Mouse (Mus musculus) testis, adult 2 months (tissue): ENCODE results near the gene Dhx30. TPM values are rescaled to one million over a fixed set of nuclear protein-coding genes. Genes with fewer than 3 reads are reported as not detected.
"Not testable (repeated sequence)": the region's sequence is repeated elsewhere in the genome, so short reads cannot be mapped to it uniquely, and the experiment has no call there.

Source experiments
- H3K27ac ChIP-seq: fragments of 200-500 bp; 2 replicates; pipeline ENCODE4 v1.5.1; 2012; ENCODE audit warnings: low read depth, low read length; ENCODE audit not compliant: control insufficient read depth, insufficient read depth
- H3K27me3 ChIP-seq: fragments of 200-500 bp; 2 replicates; pipeline ENCODE4 v1.6.1; 2012; ENCODE audit warnings: mild to moderate bottlenecking, low read length, moderate library complexity; ENCODE audit not compliant: control insufficient read depth, insufficient read depth
- H3K36me3 ChIP-seq: fragments of 200-500 bp; 2 replicates; pipeline ENCODE4 v1.6.1; 2012; ENCODE audit warnings: mild to moderate bottlenecking, low read length; ENCODE audit not compliant: control insufficient read depth, insufficient read depth
- H3K4me1 ChIP-seq: fragments of 200-500 bp; 2 replicates; pipeline ENCODE4 v1.6.1; 2012; ENCODE audit warnings: low read length; ENCODE audit not compliant: control insufficient read depth, insufficient read depth
- H3K4me3 ChIP-seq: fragments of 200-500 bp; 2 replicates; pipeline ENCODE4 v1.5.1; 2012; ENCODE audit warnings: low read depth, mild to moderate bottlenecking, low read length, moderate library complexity, mixed read lengths; ENCODE audit not compliant: control insufficient read depth
- CTCF ChIP-seq: fragments of 200-500 bp; IDR thresholded peaks from 2 replicates; pipeline ENCODE4 v1.5.1; 2012; ENCODE audit warnings: low read depth, mild to moderate bottlenecking, inconsistent platforms, low read length, moderate library complexity; ENCODE audit not compliant: control insufficient read depth, insufficient read depth, insufficient replicate concordance
- POLR2A ChIP-seq: fragments of 200-500 bp; IDR thresholded peaks from 2 replicates; pipeline ENCODE4 v1.6.1; 2012; ENCODE audit warnings: low read depth, mild to moderate bottlenecking, inconsistent platforms, low read length, moderate library complexity; ENCODE audit not compliant: control insufficient read depth
- polyA plus RNA-seq: library from polyadenylated mRNA; depleted of rRNA; stranded (reverse); fragments of >200 nt; gene quantifications from 2 replicates; pipeline ENCODE4 v1.2.3, GENCODE M21; 2012; rRNA removed

Dhx30 gene
- 160 and 190 TPM in 2 replicates for polyA plus RNA-seq

GRCm38 (mm10) chr9:110117779-110118139, at the start of gene Dhx30:
Gene Dhx30 (minus strand): TSS chr9:110117830.
- Histone ChIP-seq H3K27me3 (no peaks in the 10 kb centered on the region), H3K4me3 (peak within 1 kb of the TSS; percentile 100), H3K4me1 (peaks cover 9% of the 10 kb centered on the region), H3K27ac (peak within 1 kb of the TSS; percentile 93), H3K36me3 (0 out of 2 replicates have a peak, but pooled peaks cover 1% of the 10 kb centered on the region)
- TF ChIP-seq POLR2A = no peak
- no peak for TF ChIP-seq CTCF

GRCm38 (mm10) chr9:110163071-110163470, 45.4 kb upstream of the Dhx30 start:
- Histone ChIP-seq H3K36me3 (peaks cover 1% of the 10 kb centered on the region; the same call in 1 of the 2 replicates), H3K4me3 (no peak overlapping the region), H3K27me3 (no peaks in the 10 kb centered on the region), H3K27ac (peak overlapping the region; percentile 75), H3K4me1 (peaks cover 2% of the 10 kb centered on the region; the same call in 1 of the 2 replicates)
- TF ChIP-seq POLR2A = no peak
- no peak for TF ChIP-seq CTCF

- TF ChIP-seq CTCF (no peak), POLR2A (no peak)
- Histone ChIP-seq H3K4me3 (no peak overlapping the region), H3K36me3 (peaks cover 1% of the 10 kb centered on the region; the same call in 1 of the 2 replicates), H3K4me1 (peaks cover 2% of the 10 kb centered on the region; the same call in 1 of the 2 replicates), H3K27ac (peak overlapping the region; percentile 75), H3K27me3 (no peaks in the 10 kb centered on the region)
Observed at GRCm38 (mm10) chr9:110162441-110162840, 44.8 kb upstream of the Dhx30 start.

- not testable (repeated sequence) for H3K27me3 ChIP-seq, H3K27ac ChIP-seq, H3K4me3 ChIP-seq, H3K4me1 ChIP-seq, H3K36me3 ChIP-seq
Observed at GRCm38 (mm10) chr9:110160486-110160885, 42.9 kb upstream of the Dhx30 start.

GRCm38 (mm10) chr9:110159036-110159435, 41.4 kb upstream of the Dhx30 start:
- Histone ChIP-seq H3K27me3 (no peaks in the 10 kb centered on the region), H3K4me1 (peaks cover 2% of the 10 kb centered on the region; the same call in 1 of the 2 replicates), H3K36me3 (no peaks in the 10 kb centered on the region; the same call in 1 of the 2 replicates), H3K4me3 (no peak overlapping the region), H3K27ac (no peak overlapping the region)
- TF ChIP-seq POLR2A (no peak), CTCF (no peak)

- TF ChIP-seq POLR2A = no peak
- no peak for TF ChIP-seq CTCF
- Histone ChIP-seq H3K36me3 (no peaks in the 10 kb centered on the region), H3K27me3 (no peaks in the 10 kb centered on the region), H3K4me3 (no peak overlapping the region), H3K27ac (no peak overlapping the region), H3K4me1 (no peaks in the 10 kb centered on the region)
Observed at GRCm38 (mm10) chr9:110148598-110148997, 31.0 kb upstream of the Dhx30 start.

- no peaks in the 10 kb centered on the region for H3K36me3 ChIP-seq
- no peaks in the 10 kb centered on the region for H3K4me1 ChIP-seq
- no peak for TF ChIP-seq POLR2A
- H3K27ac ChIP-seq = no peak overlapping the region
- H3K4me3 ChIP-seq = no peak overlapping the region
- no peaks in the 10 kb centered on the region for H3K27me3 ChIP-seq
Observed at GRCm38 (mm10) chr9:110142097-110142496, 24.5 kb upstream of the Dhx30 start.

- Histone ChIP-seq H3K4me3 (no peak overlapping the region), H3K27ac (no peak overlapping the region), H3K27me3 (no peaks in the 10 kb centered on the region), H3K4me1 (no peaks in the 10 kb centered on the region), H3K36me3 (no peaks in the 10 kb centered on the region)
- TF ChIP-seq CTCF (no peak), POLR2A (no peak)
Observed at GRCm38 (mm10) chr9:110139119-110139518, 21.5 kb upstream of the Dhx30 start.
